Mouse (Mus musculus) Muller cell, postnatal 12 days (primary cell): ENCODE data around the gene Ift52.

Experiments
- DNase-seq: peaks from one replicate; pipeline ENCODE4 v3.0.0-alpha.2; 2015; ENCODE audit errors: inconsistent ontology term

The Ift52 gene

DNA sequence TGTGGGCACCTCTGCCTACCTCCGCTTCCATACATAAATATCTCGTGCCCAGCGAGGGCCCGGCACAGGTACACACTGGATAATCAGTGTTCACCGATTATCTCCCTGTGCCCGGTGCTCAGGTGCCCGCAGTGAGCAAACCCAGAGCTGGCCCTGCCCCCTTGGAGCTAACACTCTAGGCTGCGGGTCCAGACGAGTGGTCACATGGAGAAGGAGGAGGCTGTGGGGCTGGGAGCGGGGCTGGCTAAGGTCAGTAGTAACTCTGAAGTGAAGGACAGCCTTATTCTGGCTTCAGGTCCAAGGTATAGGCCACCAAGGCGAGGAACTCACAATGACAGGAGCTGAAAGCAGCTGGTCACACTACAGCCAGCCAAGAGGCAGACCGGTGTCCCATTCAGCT lies 57.7 kb downstream of the Ift52 start:
- no peak for DNase-seq

DNA sequence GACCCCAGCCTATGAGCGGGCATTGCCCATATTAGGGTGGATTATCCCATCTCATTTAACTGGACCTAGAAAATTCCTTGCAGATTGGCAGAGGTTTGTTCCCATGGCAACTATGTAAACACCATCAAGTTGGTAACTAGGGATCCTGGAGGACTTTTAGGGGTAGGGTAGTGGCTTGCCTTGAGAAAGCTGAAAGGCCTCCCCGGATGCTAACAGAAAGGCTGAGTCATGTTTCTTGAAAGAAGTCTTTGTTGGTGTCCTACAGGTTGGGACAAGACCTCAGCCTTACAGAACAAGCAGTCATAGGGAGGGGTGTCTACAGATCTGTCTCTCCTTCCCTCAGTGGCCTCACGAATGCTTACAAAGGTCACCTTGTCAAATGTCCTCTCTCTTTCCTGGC lies 58.1 kb downstream of the Ift52 start:
- no peak for DNase-seq

DNA sequence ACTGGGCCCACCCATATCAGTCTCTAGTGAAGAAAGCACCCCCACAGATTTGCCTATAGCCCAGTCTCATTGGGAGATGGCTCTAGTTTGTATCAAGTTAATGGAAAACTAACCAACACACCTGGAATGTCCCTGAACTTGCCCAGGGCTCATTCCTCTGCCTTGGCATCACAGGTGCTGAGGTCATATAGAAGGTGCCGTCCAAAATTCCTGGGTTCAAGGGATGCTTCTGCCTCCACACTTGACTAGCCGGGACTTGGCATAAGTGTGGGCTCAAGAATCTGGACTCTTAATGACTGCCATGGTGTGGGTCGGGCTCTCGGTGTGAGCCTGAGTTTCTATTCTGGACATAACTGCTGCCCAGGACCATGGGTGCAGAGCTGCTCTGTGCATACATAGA lies 61.9 kb downstream of the Ift52 start:
- no peak for DNase-seq

DNA sequence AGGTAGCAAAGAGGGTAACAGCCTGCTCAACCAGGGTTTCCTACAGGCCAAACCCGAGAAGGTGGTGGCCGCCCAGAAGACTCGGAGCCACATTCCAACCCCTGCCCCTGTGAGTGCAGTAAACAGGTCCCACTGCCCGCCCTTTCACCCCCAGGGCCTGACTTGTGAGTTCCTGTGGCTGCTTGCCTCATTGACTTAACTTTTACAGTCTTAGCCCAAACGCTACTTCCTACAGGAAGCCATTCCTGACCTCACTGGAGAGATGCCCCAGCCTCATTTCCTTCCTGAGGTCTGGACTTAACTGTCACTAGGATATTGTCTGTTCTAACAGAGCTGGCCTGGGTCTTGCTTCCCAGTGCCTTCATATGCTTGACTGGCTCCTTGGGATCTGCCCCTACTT lies 65.4 kb downstream of the Ift52 start:
- no peak for DNase-seq

DNA sequence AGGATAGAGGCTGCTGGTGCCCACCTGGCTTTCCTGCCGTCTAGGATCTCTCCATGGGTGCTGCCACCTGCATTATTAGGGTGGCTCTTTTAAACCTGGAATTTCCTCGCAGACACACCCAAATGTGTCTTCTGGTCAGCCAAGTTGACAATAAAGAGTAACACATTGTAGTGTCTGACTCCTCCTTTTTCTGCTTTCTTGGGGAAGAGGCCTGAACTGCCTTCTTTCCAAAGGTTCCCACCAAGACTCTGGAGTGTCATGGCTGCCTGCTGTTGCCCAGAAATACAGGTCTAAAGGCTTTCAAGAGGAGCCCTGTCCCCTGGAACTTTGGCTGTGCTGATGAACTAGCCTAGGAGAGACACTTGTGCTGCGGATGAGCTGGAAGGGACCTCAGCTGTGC lies 67.4 kb downstream of the Ift52 start:
- DNase-seq, result no peak

DNA sequence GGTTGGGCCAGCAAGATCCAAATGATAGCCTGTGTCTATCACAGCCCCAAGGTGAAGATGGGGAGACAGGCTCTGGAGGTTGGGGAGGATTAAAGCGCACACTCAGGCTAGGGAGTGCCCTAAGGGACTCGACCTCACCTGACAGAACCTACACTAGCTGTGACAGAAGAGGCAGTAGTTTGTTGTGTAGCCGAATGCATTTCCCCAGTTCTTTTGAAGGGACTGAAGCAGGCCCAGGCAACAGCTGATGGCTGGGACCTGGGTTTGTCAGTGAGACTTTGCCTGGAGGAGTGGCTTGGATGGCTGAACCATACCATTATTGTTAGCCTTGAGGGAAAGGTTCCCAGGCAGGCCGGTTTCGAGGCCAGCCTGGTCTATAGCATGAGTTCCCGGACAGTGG lies 67.9 kb downstream of the Ift52 start:
- DNase-seq, result no peak

DNA sequence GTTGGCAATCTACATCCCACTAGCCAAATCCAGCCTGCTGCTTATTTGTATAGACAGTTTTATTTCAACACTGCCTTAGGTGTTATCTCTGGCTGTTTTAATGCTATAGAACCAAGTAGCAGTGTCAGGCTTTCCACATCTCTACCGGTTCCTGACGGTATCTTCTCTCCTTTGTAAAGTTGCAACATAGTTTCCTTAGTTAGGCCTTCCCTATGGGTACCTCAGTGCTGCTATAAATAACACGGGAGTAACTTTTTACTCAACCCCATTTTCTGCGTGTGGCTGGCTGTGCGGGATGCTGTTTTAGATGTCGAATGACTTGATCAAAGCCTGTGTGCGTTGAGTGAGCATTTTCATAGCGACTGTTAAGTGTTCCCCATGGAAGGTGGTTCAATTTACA lies 69.4 kb downstream of the Ift52 start:
- no peak for DNase-seq

DNA sequence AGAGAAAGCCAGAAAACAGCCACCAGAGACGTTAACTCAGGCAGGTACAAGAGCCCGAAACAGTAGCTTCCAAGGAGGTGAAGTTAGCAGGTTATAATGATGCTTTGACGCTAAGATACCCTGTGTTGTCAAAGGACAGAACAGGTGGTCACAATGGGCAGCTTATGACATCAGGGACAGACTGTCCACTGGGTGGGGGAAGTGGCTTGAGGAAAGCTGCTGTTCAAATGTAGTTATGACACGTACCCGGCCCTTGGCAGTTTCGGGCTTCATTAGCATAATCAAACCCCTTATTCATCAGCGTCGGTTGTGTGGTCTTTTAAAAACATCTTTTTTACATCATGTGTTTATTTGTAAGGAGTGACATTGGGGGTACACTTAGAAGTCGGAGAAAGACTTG lies 70.6 kb downstream of the Ift52 start, which contains the start of gene Gtsf1l:
TSS of gene Gtsf1l (minus strand) at position 128 of the 400 bp plus-strand sequence.
- no peak for DNase-seq

DNA sequence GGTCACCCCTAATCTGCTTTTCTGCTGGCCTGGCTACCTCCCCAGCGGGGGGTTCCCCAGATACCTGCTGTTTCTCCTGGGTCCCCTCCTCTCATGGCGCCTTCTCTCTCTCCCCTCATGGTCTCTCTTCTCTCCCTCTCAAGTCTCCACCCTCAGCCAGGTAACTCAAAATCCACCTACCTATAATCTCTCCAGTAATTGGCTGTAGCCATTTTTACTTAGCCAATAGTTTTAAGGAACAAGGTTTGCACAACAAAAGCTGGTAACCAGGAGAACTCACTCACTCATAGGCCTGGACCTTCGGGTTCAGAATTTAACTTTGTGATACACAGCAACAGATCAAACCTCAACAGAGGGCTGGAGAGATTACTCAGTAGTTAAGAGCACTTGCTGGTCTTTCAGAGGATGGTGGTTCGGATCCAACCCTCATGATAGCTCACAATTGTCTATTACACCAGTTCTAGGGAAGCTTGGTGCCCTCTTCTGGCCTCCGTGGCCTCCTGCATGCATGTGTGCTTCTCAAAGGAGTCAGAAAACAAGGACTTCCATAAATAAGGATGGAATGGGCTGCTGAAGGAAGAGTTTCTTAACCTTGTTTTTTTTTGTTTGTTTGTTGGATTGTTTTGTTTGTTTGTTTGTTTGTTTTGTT lies 72.4 kb downstream of the Ift52 start:
- DNase-seq, result no peak

DNA sequence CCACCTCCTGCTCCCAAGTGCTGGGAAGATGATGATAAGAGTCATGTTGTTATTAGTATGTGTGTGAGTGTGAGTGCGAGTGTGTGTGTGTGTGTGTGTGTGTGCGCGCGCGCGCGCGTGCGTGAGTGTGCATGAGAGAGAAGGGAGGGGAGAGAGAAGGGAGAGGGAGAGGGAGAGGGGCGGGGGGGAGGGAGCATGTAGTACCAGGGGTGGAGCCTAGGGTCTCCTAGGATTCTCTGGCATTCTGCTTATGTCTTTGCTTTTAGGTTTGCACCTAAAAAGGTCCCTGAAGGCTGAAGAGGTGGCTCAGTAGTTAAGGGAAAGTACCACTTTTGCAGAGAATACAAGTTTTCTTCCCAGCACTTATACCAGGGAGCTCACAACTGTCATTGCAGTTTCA lies 77.8 kb downstream of the Ift52 start:
- DNase-seq, result no peak
